Mouse (Mus musculus) limb, embryonic 15.5 days (tissue): ENCODE data around the gene Fbxl19. TPM values are rescaled to one million over a fixed set of nuclear protein-coding genes. Genes with fewer than 3 reads are reported as not detected.

Experiments
- ATAC-seq: fragments of 200-750 bp; cut with Nextera tagmentation; 2 replicates; pipeline ENCODE4 v1.8.0; 2017; ENCODE audit warnings: low read depth, moderate TSS enrichment; ENCODE audit not compliant: insufficient number of reproducible peaks, low FRiP score, low TSS enrichment
- H3K27ac ChIP-seq: fragments of 300-500 bp; sonication (generic); 2 replicates; pipeline ENCODE4 v1.5.1; 2015; ENCODE audit warnings: moderate library complexity, mild to moderate bottlenecking, inconsistent platforms
- H3K27me3 ChIP-seq: fragments of 300-500 bp; sonication (generic); 2 replicates; pipeline ENCODE4 v1.6.1; 2015; ENCODE audit warnings: inconsistent platforms
- H3K36me3 ChIP-seq: fragments of 300-500 bp; sonication (generic); 2 replicates; pipeline ENCODE4 v1.6.1; 2015; ENCODE audit warnings: inconsistent platforms
- H3K4me1 ChIP-seq: fragments of 300-500 bp; sonication (generic); 2 replicates; pipeline ENCODE4 v1.6.1; 2015; ENCODE audit warnings: inconsistent platforms
- H3K4me2 ChIP-seq: fragments of 300-500 bp; sonication (generic); 2 replicates; pipeline ENCODE4 v1.6.1; 2015; ENCODE audit warnings: mild to moderate bottlenecking, inconsistent platforms
- H3K4me3 ChIP-seq: fragments of 300-500 bp; sonication (generic); 2 replicates; pipeline ENCODE4 v1.5.1; 2015; ENCODE audit warnings: mild to moderate bottlenecking, inconsistent platforms
- H3K9ac ChIP-seq: fragments of 300-500 bp; sonication (generic); 2 replicates; pipeline ENCODE4 v1.6.1; 2015; ENCODE audit warnings: inconsistent platforms
- H3K9me3 ChIP-seq: fragments of 300-500 bp; sonication (generic); 2 replicates; pipeline ENCODE4 v1.6.1; 2016; ENCODE audit warnings: inconsistent platforms
- WGBS: fragments of 180-500 bp; shearing (Covaris S2); methylation state at CpG from one replicate; pipeline ENCODE4 v1.1.7; 2015; 5-methylcytosine and 5-hydroxymethylcytosine counted together
- polyA plus RNA-seq: library from polyadenylated mRNA; unstranded; fragments of >200 nt; fragmentation: Nextera tagmentation; extraction: Ambion mirVana; gene quantifications from 2 replicates; pipeline ENCODE4 v1.2.1, GENCODE M21; 2015

Gene Fbxl19
- polyA plus RNA-seq, 1 experiment from 2014 or later, result 4.3 TPM

GRCm38 (mm10) chr7:127745251-127745651 lies 908 bp downstream of the Fbxl19 start:
- H3K36me3 ChIP-seq, result peaks cover 24% of the 10 kb centered on the region
- peak overlapping the region; percentile 87 for H3K4me3 ChIP-seq
- under 1% methylated on average over 19 of the region's 19 CpGs for WGBS
- peak overlapping the region; percentile 90 for H3K27ac ChIP-seq
- H3K9me3 ChIP-seq, result no peaks in the 10 kb centered on the region
- peaks cover 25% of the 10 kb centered on the region for H3K4me1 ChIP-seq
- peak; percentile 80 for ATAC-seq
- H3K4me2 ChIP-seq, result peak overlapping the region; percentile 90
- H3K27me3 ChIP-seq, result no peaks in the 10 kb centered on the region
- H3K9ac ChIP-seq, result peak overlapping the region; percentile 28; the same call in 1 of the 2 replicates

GRCm38 (mm10) chr7:127745652-127746493 lies 1.5 kb downstream of the Fbxl19 start:
- peaks cover 30% of the 10 kb centered on the region for H3K36me3 ChIP-seq
- WGBS, result under 1% methylated on average over 38 of the region's 39 CpGs
- H3K27ac ChIP-seq, result peak overlapping the region; percentile 91

GRCm38 (mm10) chr7:127746494-127747491 lies 2.5 kb downstream of the Fbxl19 start:
- peak overlapping the region; percentile 91 for H3K27ac ChIP-seq
- WGBS, result under 1% methylated on average over 48 of the region's 62 CpGs

More at GRCm38 (mm10) chr7:127745652-127746493, 1.5 kb downstream of the Fbxl19 start:
- Histone ChIP-seq H3K4me1 (peaks cover 26% of the 10 kb centered on the region), H3K4me3 (peak overlapping the region; percentile 87), H3K4me2 (peak overlapping the region; percentile 90), H3K9me3 (no peaks in the 10 kb centered on the region), H3K27me3 (no peaks in the 10 kb centered on the region), H3K9ac (peak overlapping the region; percentile 72)
- ATAC-seq, result peak; percentile 90

GRCm38 (mm10) chr7:127747559-127748234 lies 3.4 kb downstream of the Fbxl19 start:
- Histone ChIP-seq H3K27ac (peak overlapping the region; percentile 91), H3K36me3 (peaks cover 48% of the 10 kb centered on the region), H3K9me3 (no peaks in the 10 kb centered on the region), H3K4me2 (peak overlapping the region; percentile 90), H3K4me1 (peaks cover 31% of the 10 kb centered on the region), H3K27me3 (no peaks in the 10 kb centered on the region), H3K9ac (peak overlapping the region; percentile 72), H3K4me3 (peak overlapping the region; percentile 87)
- 38% methylated on average over 6 of the region's 6 CpGs for WGBS
- ATAC-seq, result no peak

More at GRCm38 (mm10) chr7:127746494-127747491, 2.5 kb downstream of the Fbxl19 start:
- Histone ChIP-seq H3K9me3 (no peaks in the 10 kb centered on the region), H3K9ac (peak overlapping the region; percentile 72), H3K27me3 (no peaks in the 10 kb centered on the region), H3K4me1 (peaks cover 26% of the 10 kb centered on the region), H3K36me3 (peaks cover 40% of the 10 kb centered on the region), H3K4me3 (peak overlapping the region; percentile 87), H3K4me2 (peak overlapping the region; percentile 90)
- ATAC-seq, result 0 out of 2 replicates have a peak, but pooled peaks have one; percentile 0

- Histone ChIP-seq H3K36me3 (peaks cover 52% of the 10 kb centered on the region), H3K9me3 (no peaks in the 10 kb centered on the region), H3K4me2 (no peak overlapping the region), H3K4me3 (peak overlapping the region; percentile 87; the same call in 1 of the 2 replicates), H3K4me1 (peaks cover 36% of the 10 kb centered on the region), H3K27me3 (no peaks in the 10 kb centered on the region), H3K27ac (0 out of 2 replicates have a peak overlapping the region, but pooled peaks have one; percentile 7), H3K9ac (no peak overlapping the region)
- WGBS, result 91% methylated on average over 28 of the region's 28 CpGs
- ATAC-seq, result no peak
Measured at GRCm38 (mm10) chr7:127748235-127748560, 3.9 kb downstream of the Fbxl19 start.

- ATAC-seq, result no peak
- Histone ChIP-seq H3K4me2 (no peak overlapping the region), H3K9me3 (no peaks in the 10 kb centered on the region), H3K4me3 (no peak overlapping the region), H3K27me3 (no peaks in the 10 kb centered on the region), H3K27ac (peak overlapping the region; percentile 59), H3K36me3 (peaks cover 74% of the 10 kb centered on the region), H3K9ac (0 out of 2 replicates have a peak overlapping the region, but pooled peaks have one; percentile 5), H3K4me1 (peaks cover 43% of the 10 kb centered on the region)
- WGBS, result 75% methylated on average over 19 of the region's 19 CpGs
Measured at GRCm38 (mm10) chr7:127750131-127751127, 6.1 kb downstream of the Fbxl19 start.

GRCm38 (mm10) chr7:127751619-127752018 lies 7.3 kb downstream of the Fbxl19 start:
- H3K9ac ChIP-seq, result no peak overlapping the region
- 88% methylated on average over 5 of the region's 5 CpGs for WGBS
- peaks cover 85% of the 10 kb centered on the region for H3K36me3 ChIP-seq
- ATAC-seq, result no peak
- H3K9me3 ChIP-seq, result no peaks in the 10 kb centered on the region
- H3K4me1 ChIP-seq, result peaks cover 54% of the 10 kb centered on the region
- no peak overlapping the region for H3K4me3 ChIP-seq
- no peak overlapping the region for H3K27ac ChIP-seq
- H3K27me3 ChIP-seq, result no peaks in the 10 kb centered on the region
- H3K4me2 ChIP-seq, result no peak overlapping the region

GRCm38 (mm10) chr7:127752069-127752468 lies 7.7 kb downstream of the Fbxl19 start:
- Histone ChIP-seq H3K4me2 (no peak overlapping the region), H3K27ac (no peak overlapping the region), H3K9ac (no peak overlapping the region), H3K4me1 (peaks cover 57% of the 10 kb centered on the region), H3K27me3 (no peaks in the 10 kb centered on the region), H3K36me3 (peaks cover 90% of the 10 kb centered on the region), H3K4me3 (no peak overlapping the region), H3K9me3 (no peaks in the 10 kb centered on the region)
- ATAC-seq, result no peak
- 95% methylated on average over 27 of the region's 27 CpGs for WGBS

GRCm38 (mm10) chr7:127753158-127753557 lies 8.8 kb downstream of the Fbxl19 start:
- Histone ChIP-seq H3K9ac (no peak overlapping the region), H3K4me2 (no peak overlapping the region), H3K27me3 (no peaks in the 10 kb centered on the region), H3K27ac (0 out of 2 replicates have a peak overlapping the region, but pooled peaks have one; percentile 4), H3K4me3 (no peak overlapping the region), H3K36me3 (peaks cover 97% of the 10 kb centered on the region), H3K9me3 (no peaks in the 10 kb centered on the region), H3K4me1 (peaks cover 47% of the 10 kb centered on the region)
- WGBS, result 62% methylated on average over 5 of the region's 5 CpGs
- ATAC-seq, result no peak

- H3K9ac ChIP-seq, result no peak overlapping the region
- no peak overlapping the region for H3K27ac ChIP-seq
- H3K4me3 ChIP-seq, result no peak overlapping the region
- no peak overlapping the region for H3K4me2 ChIP-seq
- ATAC-seq, result no peak
- peaks cover 96% of the 10 kb centered on the region for H3K36me3 ChIP-seq
- no peaks in the 10 kb centered on the region for H3K9me3 ChIP-seq
- peaks cover 43% of the 10 kb centered on the region for H3K4me1 ChIP-seq
- no peaks in the 10 kb centered on the region for H3K27me3 ChIP-seq
- WGBS, result 84% methylated on average over 7 of the region's 7 CpGs
Measured at GRCm38 (mm10) chr7:127753741-127754140, 9.4 kb downstream of the Fbxl19 start.
